Mouse (Mus musculus): ENCODE measurements at regions not wholly inside any gene's neighbourhood (a gene's known extent, or its start where the extent isn't known, plus 50 kb on each side); places are given as distances from the start of the nearest gene placed in this dataset.

GRCm38 (mm10) chr2:114301746-114302145 lies 100.5 kb upstream of the Zfp770 start:
- 87% methylated on average over 3 of the region's 3 CpGs for WGBS
- no peak for ATAC-seq (ENCODE audit: low FRiP score)
- no peak for DNase-seq (ENCODE audit: low spot score, missing footprints)
- Histone ChIP-seq H3K4me1 (ENCODE audit: control insufficient read depth, insufficient read depth, low read length) (no peaks in the 10 kb centered on the region), H3K9ac (ENCODE audit: low read length) (no peak overlapping the region), H3K27me3 (ENCODE audit: control insufficient read depth, insufficient read depth, low read length) (no peaks in the 10 kb centered on the region), H3K4me3 (ENCODE audit: low read depth, low read length) (no peak overlapping the region), H3K4me2 (no peak overlapping the region), H3K9me3 (ENCODE audit: control insufficient read depth, low read length) (no peaks in the 10 kb centered on the region), H3K36me3 (ENCODE audit: control insufficient read depth, insufficient read depth, low read length) (no peaks in the 10 kb centered on the region), H3K27ac (ENCODE audit: low read depth, low read length) (no peak overlapping the region)

GRCm38 (mm10) chr2:114295110-114295509 lies 93.8 kb upstream of the Zfp770 start:
- WGBS: 63% methylated on average over 1 of the region's 1 CpGs
- ATAC-seq (ENCODE audit: low FRiP score): no peak
- H3K4me1 ChIP-seq (ENCODE audit: control insufficient read depth, insufficient read depth, low read length): no peaks in the 10 kb centered on the region
- H3K9ac ChIP-seq (ENCODE audit: low read length): no peak overlapping the region
- no peaks in the 10 kb centered on the region for H3K9me3 ChIP-seq (ENCODE audit: control insufficient read depth, low read length)
- no peak overlapping the region for H3K4me3 ChIP-seq (ENCODE audit: low read depth, low read length)
- H3K36me3 ChIP-seq (ENCODE audit: control insufficient read depth, insufficient read depth, low read length): no peaks in the 10 kb centered on the region
- H3K27ac ChIP-seq (ENCODE audit: low read depth, low read length): no peak overlapping the region
- H3K4me2 ChIP-seq: no peak overlapping the region
- no peaks in the 10 kb centered on the region for H3K27me3 ChIP-seq (ENCODE audit: control insufficient read depth, insufficient read depth, low read length)
- peak; percentile 8 for DNase-seq (ENCODE audit: low spot score, missing footprints)

DNA sequence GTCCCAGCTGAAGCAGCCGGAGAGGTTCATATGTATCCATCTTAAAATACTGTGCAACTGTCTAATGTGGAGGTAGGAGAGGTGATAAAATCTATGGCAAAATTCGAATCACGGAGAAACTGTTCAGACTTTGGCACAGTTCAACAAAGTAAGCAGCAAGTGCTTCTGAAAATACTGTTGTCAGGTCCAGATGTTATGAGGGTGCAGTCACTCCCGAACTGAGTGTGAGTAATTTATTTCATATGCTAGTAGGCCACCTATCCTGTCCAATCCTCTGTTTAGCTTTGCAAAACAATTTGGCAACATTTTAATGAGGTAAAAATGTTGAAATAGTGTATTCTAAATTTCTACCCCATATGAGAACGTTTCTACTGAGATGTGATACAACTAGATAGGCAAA lies 90.1 kb upstream of the Zfp770 start:
- no peaks in the 10 kb centered on the region for H3K4me1 ChIP-seq (ENCODE audit: control insufficient read depth, insufficient read depth, low read length)
- ATAC-seq (ENCODE audit: low FRiP score): no peak
- no peaks in the 10 kb centered on the region for H3K9me3 ChIP-seq (ENCODE audit: control insufficient read depth, low read length)
- H3K27me3 ChIP-seq (ENCODE audit: control insufficient read depth, insufficient read depth, low read length): no peaks in the 10 kb centered on the region
- H3K27ac ChIP-seq (ENCODE audit: low read depth, low read length): no peak overlapping the region
- H3K9ac ChIP-seq (ENCODE audit: low read length): no peak overlapping the region
- WGBS: 84% methylated on average over 5 of the region's 5 CpGs
- H3K4me2 ChIP-seq: no peak overlapping the region
- H3K4me3 ChIP-seq (ENCODE audit: low read depth, low read length): no peak overlapping the region
- no peaks in the 10 kb centered on the region for H3K36me3 ChIP-seq (ENCODE audit: control insufficient read depth, insufficient read depth, low read length)
- DNase-seq (ENCODE audit: low spot score, missing footprints): no peak

DNA sequence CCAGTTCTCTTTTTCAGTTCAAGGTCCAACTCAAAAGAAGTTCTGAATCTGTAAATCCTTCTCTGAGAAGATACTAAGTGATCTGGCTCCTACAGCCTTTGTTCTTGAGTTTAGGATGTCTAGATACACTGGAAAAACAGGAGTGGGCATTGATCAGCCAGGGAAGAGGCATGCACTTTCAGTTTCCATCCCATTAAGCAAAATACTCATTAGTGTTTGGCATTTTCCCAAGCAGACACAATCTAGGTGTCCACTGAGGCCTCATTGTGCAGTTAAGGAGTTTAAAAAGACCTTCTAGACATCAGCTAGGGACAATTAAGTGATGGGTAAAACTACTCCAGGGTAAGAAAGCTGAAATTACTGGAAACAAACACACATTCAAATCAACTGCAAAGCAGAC lies 74.3 kb upstream of the Zfp770 start:
- Histone ChIP-seq H3K9ac (ENCODE audit: low read length) (no peak overlapping the region), H3K4me1 (ENCODE audit: control insufficient read depth, insufficient read depth, low read length) (no peaks in the 10 kb centered on the region), H3K27ac (ENCODE audit: low read depth, low read length) (no peak overlapping the region), H3K36me3 (ENCODE audit: control insufficient read depth, insufficient read depth, low read length) (no peaks in the 10 kb centered on the region), H3K4me2 (no peak overlapping the region), H3K27me3 (ENCODE audit: control insufficient read depth, insufficient read depth, low read length) (no peaks in the 10 kb centered on the region), H3K4me3 (ENCODE audit: low read depth, low read length) (no peak overlapping the region), H3K9me3 (ENCODE audit: control insufficient read depth, low read length) (no peaks in the 10 kb centered on the region)
- ATAC-seq (ENCODE audit: low FRiP score): no peak
- DNase-seq (ENCODE audit: low spot score, missing footprints): no peak

DNA sequence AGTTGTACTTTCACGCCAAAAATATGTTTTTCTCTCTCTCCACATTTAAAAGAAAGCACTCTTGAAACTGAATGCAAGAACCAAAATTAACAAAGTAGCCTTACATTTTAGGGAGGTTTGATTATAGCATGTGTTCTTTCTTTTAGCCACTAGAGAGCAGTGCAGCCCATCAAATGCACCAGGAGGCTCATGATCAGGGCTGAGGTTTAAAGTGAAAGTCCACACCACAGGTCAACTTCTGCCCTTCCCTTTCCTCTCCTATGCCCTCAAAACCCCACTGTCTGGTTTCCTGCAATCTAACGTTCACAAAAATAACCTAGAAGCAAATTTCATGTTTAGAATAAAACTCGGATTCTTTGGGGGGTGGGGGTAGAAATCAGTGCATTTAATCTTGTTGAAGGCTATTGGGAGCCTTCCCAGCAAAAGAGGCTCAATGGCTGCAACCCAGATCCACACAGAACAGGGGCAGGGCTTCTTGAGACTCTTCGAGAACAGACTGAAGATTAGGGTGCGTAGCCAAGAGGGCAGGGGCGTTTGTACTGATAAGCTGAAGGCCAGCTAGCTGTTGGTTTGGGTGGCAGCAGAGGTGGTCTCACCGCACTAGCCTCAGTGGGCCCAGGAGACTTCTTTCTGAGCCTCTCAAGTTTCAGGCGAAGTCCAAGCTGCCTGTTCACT lies 59.3 kb upstream of the Zfp770 start:
- H3K27ac ChIP-seq (ENCODE audit: low read depth, low read length): no peak overlapping the region
- no peaks in the 10 kb centered on the region for H3K27me3 ChIP-seq (ENCODE audit: control insufficient read depth, insufficient read depth, low read length)
- H3K36me3 ChIP-seq (ENCODE audit: control insufficient read depth, insufficient read depth, low read length): no peaks in the 10 kb centered on the region
- H3K4me2 ChIP-seq: no peak overlapping the region
- H3K9ac ChIP-seq (ENCODE audit: low read length): no peak overlapping the region
- H3K4me1 ChIP-seq (ENCODE audit: control insufficient read depth, insufficient read depth, low read length): no peaks in the 10 kb centered on the region
- ATAC-seq (ENCODE audit: low FRiP score) (peak; percentile 82), DNase-seq (ENCODE audit: low spot score, missing footprints) (peak; percentile 94)
- 48% methylated on average over 8 of the region's 8 CpGs for whole genome bisulfite sequencing
- no peaks in the 10 kb centered on the region for H3K9me3 ChIP-seq (ENCODE audit: control insufficient read depth, low read length)
- no peak overlapping the region for H3K4me3 ChIP-seq (ENCODE audit: low read depth, low read length)

GRCm38 (mm10) chr2:114259539-114259938 lies 58.3 kb upstream of the Zfp770 start:
- Histone ChIP-seq H3K4me2 (no peak overlapping the region), H3K9me3 (ENCODE audit: control insufficient read depth, low read length) (no peaks in the 10 kb centered on the region), H3K27me3 (ENCODE audit: control insufficient read depth, insufficient read depth, low read length) (no peaks in the 10 kb centered on the region), H3K4me3 (ENCODE audit: low read depth, low read length) (no peak overlapping the region), H3K4me1 (ENCODE audit: control insufficient read depth, insufficient read depth, low read length) (no peaks in the 10 kb centered on the region), H3K9ac (ENCODE audit: low read length) (no peak overlapping the region), H3K36me3 (ENCODE audit: control insufficient read depth, insufficient read depth, low read length) (no peaks in the 10 kb centered on the region), H3K27ac (ENCODE audit: low read depth, low read length) (no peak overlapping the region)
- WGBS: 70% methylated on average over 4 of the region's 4 CpGs
- no peak for ATAC-seq (ENCODE audit: low FRiP score)
- no peak for DNase-seq (ENCODE audit: low spot score, missing footprints)
